Mouse (Mus musculus) cortical plate, adult 2 months (tissue): ENCODE results near the gene Zfp110.

ENCODE experiments used
- CTCF ChIP-seq: fragments of 200-500 bp; IDR thresholded peaks from 2 replicates; pipeline ENCODE4 v1.5.1; 2011; ENCODE audit warnings: mild to moderate bottlenecking, control low read depth, low read length; ENCODE audit not compliant: insufficient read depth; ENCODE audit errors: extremely low read depth
- POLR2A ChIP-seq: fragments of 200-500 bp; IDR thresholded peaks from 2 replicates; pipeline ENCODE4 v1.6.1; 2011; ENCODE audit warnings: mild to moderate bottlenecking, low read length, control low read depth; ENCODE audit not compliant: insufficient read depth; ENCODE audit errors: extremely low read depth

DNA sequence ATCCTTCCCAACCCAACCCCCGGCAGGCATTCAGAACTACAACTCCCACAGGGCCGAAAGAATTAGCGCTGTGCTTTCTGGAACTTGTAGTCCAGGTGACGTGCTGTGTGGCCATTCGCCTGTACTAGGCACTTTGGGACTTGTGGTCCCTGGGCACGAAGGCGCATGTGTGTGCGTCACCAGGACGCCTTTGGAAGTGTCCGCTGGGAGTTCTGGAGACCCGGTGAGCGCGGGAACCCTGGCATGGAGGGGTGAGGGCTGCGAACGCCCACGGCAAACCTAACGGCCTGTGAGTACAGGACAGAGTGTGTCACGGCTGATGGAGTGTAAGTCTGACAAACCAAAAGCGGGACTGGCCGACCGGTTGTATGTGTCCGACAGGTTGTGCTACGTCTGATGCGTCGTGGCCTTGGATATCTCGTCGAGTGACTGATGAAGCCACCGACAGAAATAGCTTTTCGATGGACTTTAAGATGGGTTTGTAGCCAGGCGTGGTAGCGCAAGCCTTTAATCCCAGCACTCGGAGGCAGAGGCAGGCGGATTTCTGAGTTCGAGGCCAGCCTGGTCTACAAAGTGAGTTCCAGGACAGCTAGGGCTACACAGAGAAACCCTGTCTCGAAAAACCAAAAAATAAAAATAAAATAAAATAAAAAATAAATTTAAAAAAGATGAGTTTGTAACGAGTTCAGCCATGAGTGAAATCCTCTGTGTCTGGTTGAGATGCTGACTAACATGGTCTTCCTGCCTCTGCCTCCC, 63.3 kb downstream of the Zfp110 start, which contains the start of gene Zscan22:
- TF ChIP-seq POLR2A (peak; percentile 65; the same call in 1 of the 2 replicates), CTCF (no peak)
